Comparison of ENCODE assay signal across 11 mouse cellular contexts in the genomic region with DNA sequence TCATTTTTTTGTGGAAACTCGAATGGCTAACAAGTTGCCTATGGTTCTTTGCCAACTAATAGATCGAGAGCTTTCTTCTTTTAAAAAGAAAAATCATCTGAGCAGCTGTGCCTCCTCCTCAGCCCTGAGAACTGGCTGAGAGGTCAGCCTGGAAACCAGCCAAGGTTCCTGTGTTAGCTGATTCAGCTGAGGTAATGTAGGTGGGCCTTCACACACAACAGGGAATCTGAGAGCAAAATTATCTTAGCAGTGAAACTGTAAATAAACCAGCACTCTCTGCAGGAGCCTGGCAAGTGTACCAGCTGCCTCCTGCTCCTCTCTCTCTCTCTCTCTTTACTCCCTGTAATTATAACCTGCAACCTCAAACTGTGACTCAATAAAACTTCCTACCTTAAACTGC.
DNase-seq lines count a peak whose midpoint lies in the region; ATAC-seq and TF ChIP-seq lines count a peak whose summit lies in the region.
"Had no signal": no experiment of that assay in that cellular context is flagged by ENCODE, and none has a peak within 500 bp of the region (broad histone marks: within the 10 kb centered on the region; RNA-seq: fewer than 3 reads in every experiment).

No protein-coding gene starts in this region.

- 41% methylated on average over 2 of the region's 2 CpGs for WGBS in stomach, embryonic 15.5 days
- WGBS in stomach, postnatal 0 days: 33% methylated on average over 2 of the region's 2 CpGs

- peak; percentile 63 for ATAC-seq in stomach, embryonic 15.5 days (ENCODE audit: insufficient read depth, low FRiP score, low read depth)
- no peak for ATAC-seq in stomach, postnatal 0 days (ENCODE audit: low FRiP score, low TSS enrichment)
- no peak for ATAC-seq in megakaryocyte progenitor cell, adult 5-6 weeks (replicated peaks; ENCODE audit: poor library complexity)
- ATAC-seq: CD4-positive, CD25-positive, alpha-beta regulatory T cell, adult 4 months had no signal

- H3K27me3 ChIP-seq in stomach, embryonic 15.5 days (replicated peaks): no peaks in the 10 kb centered on the region
- H3K27me3 ChIP-seq in stomach, postnatal 0 days (ENCODE audit: control insufficient read depth, insufficient read depth, low read length): no peaks in the 10 kb centered on the region
- H3K27me3 ChIP-seq: megakaryocyte, embryonic 14.5 days; neural tube, embryonic 12.5 days had no signal

- no peaks in the 10 kb centered on the region for H3K4me1 ChIP-seq in stomach, embryonic 15.5 days
- no peaks in the 10 kb centered on the region for H3K4me1 ChIP-seq in stomach, postnatal 0 days (replicated peaks; ENCODE audit: control insufficient read depth, insufficient read depth)
- H3K4me1 ChIP-seq: megakaryocyte, embryonic 14.5 days; neural tube, embryonic 12.5 days had no signal

- no peak for TF ChIP-seq CTCF in stomach, postnatal 0 days (IDR thresholded peaks at IDR 0.05; ENCODE audit: low read depth)

- peak; percentile 52 to 74 for DNase-seq in cerebellum, postnatal 25 days
- no peak for DNase-seq in cerebellum, adult 8-10 months
- peak; percentile 12 for DNase-seq in kidney, postnatal 10 days
- DNase-seq in kidney, adult 8-10 months: no peak
- DNase-seq in stomach, postnatal 0 days (ENCODE audit: low spot score): no peak
- DNase-seq: heart, postnatal 4 days had no signal

- H3K27ac ChIP-seq in stomach, embryonic 15.5 days: no peak overlapping the region
- H3K27ac ChIP-seq in stomach, postnatal 0 days (replicated peaks): no peak overlapping the region
- H3K27ac ChIP-seq: neural tube, embryonic 12.5 days had no signal

- H3K4me2 ChIP-seq in stomach, embryonic 15.5 days: no peak overlapping the region
- H3K4me2 ChIP-seq in stomach, postnatal 0 days (replicated peaks; ENCODE audit: low read depth): no peak overlapping the region
- H3K4me2 ChIP-seq: neural tube, embryonic 12.5 days had no signal

- no peak overlapping the region for H3K4me3 ChIP-seq in stomach, embryonic 15.5 days (replicated peaks)
- H3K4me3 ChIP-seq in stomach, postnatal 0 days (ENCODE audit: low read depth, low read length): no peak overlapping the region
- H3K4me3 ChIP-seq: megakaryocyte, embryonic 14.5 days; neural tube, embryonic 12.5 days had no signal

- TF ChIP-seq EP300 in stomach, postnatal 0 days (optimal IDR thresholded peaks at IDR 0.05): no peak

- H3K9ac ChIP-seq in stomach, embryonic 15.5 days: no peak overlapping the region
- no peak overlapping the region for H3K9ac ChIP-seq in stomach, postnatal 0 days (ENCODE audit: low read length)
- H3K9ac ChIP-seq: neural tube, embryonic 12.5 days had no signal

- no peaks in the 10 kb centered on the region for H3K9me3 ChIP-seq in stomach, embryonic 15.5 days
- H3K9me3 ChIP-seq in stomach, postnatal 0 days (ENCODE audit: control insufficient read depth, low read length): no peaks in the 10 kb centered on the region
- H3K9me3 ChIP-seq: neural tube, embryonic 12.5 days had no signal

- H3K36me3 ChIP-seq in stomach, embryonic 15.5 days: no peaks in the 10 kb centered on the region
- no peaks in the 10 kb centered on the region for H3K36me3 ChIP-seq in stomach, postnatal 0 days (ENCODE audit: control insufficient read depth, insufficient read depth, low read length)
- H3K36me3 ChIP-seq: neural tube, embryonic 12.5 days had no signal

Comparison
In these comparisons a context has a peak if more than half of its experiments do, and no peak if none do; other contexts are left out.
1. DNase-seq: peak in cerebellum, postnatal 25 days (2 of 2) and kidney, postnatal 10 days (single experiment); none in cerebellum, adult 8-10 months (single experiment), kidney, adult 8-10 months (0 of 2) and stomach, postnatal 0 days (single experiment).